Mouse (Mus musculus): ENCODE results near the gene Cmtm2a.
A peak's percentile ranks its signal among the peaks of the same experiment; 100 is the strongest.
"Not testable (repeated sequence)": the region's sequence is repeated elsewhere in the genome, so short reads cannot be mapped to it uniquely, and the experiment has no call there.

Gene Cmtm2a

GRCm38 (mm10) chr8:104293081-104293480 is at the start of gene Cmtm2a:
TSS of gene Cmtm2a (minus strand) at chr8:104293181.
- DNase-seq = not testable (repeated sequence)

- DNase-seq = no peak
Observed at GRCm38 (mm10) chr8:104342426-104342825, 49.4 kb upstream of the Cmtm2a start.

- DNase-seq = no peak
Observed at GRCm38 (mm10) chr8:104341678-104342077, 48.7 kb upstream of the Cmtm2a start.

- peak; percentile 87 for DNase-seq
Observed at GRCm38 (mm10) chr8:104341106-104341561, 48.2 kb upstream of the Cmtm2a start.

- DNase-seq = peak; percentile 88
Observed at GRCm38 (mm10) chr8:104340233-104341105, 47.5 kb upstream of the Cmtm2a start.

- no peak for DNase-seq
Observed at GRCm38 (mm10) chr8:104339983-104340232, 46.9 kb upstream of the Cmtm2a start.

GRCm38 (mm10) chr8:104339229-104339982 is 46.4 kb upstream of the Cmtm2a start, which contains the start of gene Cmtm3:
TSS of gene Cmtm3 (plus strand) at chr8:104339410.
- DNase-seq = peak; percentile 45

- DNase-seq = no peak
Observed at GRCm38 (mm10) chr8:104337890-104338289, 44.9 kb upstream of the Cmtm2a start.

- no peak for DNase-seq
Observed at GRCm38 (mm10) chr8:104336806-104337205, 43.8 kb upstream of the Cmtm2a start.

GRCm38 (mm10) chr8:104334196-104334595 is 41.2 kb upstream of the Cmtm2a start:
- peak; percentile 71 for DNase-seq

GRCm38 (mm10) chr8:104333786-104334185 is 40.8 kb upstream of the Cmtm2a start:
- peak; percentile 49 for DNase-seq

DNA sequence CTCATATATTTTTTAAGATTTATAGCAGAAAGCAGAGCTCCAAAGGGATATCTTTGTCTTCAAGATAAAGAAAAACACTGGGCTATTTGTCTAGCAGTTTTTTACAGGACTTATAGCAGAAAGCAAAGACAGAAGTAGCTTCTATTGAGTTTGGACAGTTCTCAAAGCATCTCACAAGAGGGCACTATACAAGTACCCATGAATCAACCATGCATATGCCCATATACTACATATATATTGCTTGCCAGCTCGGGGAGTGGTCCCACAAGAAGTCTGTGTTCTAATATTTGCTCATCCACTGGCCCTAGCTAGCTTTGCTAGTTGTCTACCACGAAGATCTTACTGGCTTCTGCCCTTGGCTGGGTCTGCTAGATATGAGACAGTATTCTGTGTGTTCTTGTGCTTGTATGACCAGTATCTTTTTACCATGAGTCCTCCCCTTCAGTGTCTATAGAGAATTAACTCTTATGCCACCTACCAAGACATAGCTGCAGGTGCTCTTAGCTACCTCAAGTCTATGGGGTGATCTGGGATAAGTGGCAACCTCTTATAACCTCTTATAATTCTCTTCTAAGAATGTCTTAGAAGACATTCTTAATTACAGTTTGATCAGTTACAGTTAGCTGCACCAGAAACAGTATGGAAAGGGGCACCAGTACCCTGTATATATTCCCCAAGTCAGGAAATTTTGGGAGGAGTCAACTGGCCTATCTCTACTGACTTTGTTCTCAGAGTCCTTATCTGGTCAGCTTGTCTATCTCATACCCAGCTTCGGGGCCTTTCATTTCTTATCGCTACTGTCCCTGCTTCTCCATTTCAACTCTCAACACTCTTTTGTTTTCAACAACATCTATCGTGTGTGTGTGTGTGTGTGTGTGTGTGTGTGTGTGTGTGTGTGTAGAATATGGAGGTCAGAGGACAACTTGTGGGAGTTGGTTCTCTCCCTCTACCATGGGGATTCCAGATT is 40.0 kb upstream of the Cmtm2a start:
- no peak for DNase-seq

DNA sequence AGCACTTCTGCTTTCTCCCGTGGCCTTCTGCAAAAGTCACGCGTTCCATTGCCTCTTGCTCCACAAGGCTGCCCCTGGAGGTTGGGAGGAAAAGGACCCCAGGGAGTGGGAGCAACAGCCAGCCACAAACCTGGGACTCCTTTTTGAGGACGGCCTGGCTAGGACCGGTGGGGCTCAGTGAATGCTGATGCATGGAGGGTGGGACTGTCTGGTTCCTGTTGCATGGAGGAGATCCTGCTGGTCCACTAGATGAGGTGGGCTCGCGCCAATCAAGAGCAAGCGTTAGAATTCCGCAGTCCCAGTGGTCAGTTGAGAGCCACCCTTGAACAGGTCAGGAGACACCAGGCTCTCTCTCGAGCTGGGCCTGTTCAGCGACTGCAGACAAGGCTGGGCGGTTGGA is 28.9 kb upstream of the Cmtm2a start, which contains the start of gene Cmtm2b:
Cmtm2b (plus strand) TSS at position 301 of the 400 bp plus-strand sequence.
- not testable (repeated sequence) for DNase-seq

DNA sequence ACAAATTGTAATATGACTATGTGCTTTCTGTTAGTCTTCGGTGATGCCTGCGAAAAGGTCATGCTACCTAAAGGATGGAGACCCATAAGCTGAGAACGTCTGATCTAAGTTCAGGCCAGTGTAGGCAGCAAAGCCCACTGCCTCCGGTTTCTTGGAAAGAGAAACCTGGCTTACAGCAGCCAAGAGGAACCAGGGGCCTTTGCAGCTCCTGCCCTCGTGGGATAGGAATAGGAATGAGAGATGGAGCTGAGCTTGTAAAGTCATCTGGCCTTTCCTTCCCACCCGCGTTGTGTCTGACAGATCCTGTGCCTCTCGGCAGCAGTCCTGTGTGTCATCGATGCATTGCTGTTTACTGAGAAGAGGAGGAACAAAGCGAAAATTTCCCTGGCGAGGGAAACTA is 28.3 kb upstream of the Cmtm2a start, which contains the start of gene Gm11020:
Gm11020 (plus strand) TSS at position 301 of the 400 bp plus-strand sequence.
- DNase-seq = not testable (repeated sequence)

DNA sequence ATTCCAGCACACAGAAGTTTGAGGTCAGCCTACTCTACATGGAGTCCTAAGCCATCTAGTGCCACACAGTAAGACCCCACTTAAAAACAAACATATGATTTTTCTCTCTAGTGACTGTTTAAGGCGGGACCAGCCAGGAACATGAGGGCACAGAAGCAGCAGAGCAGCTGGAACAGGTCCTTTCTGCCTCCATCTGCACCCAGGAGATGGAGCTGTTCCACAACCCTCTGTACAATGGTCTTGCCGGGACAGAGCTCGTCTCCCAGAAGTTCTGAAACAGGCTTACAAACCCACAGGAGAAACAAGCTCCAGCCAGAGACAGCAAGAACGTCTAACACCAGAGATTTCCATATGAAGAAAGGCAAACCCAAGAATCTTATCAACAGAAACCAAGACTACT is 20.3 kb upstream of the Cmtm2a start:
- DNase-seq = peak; percentile 63

DNA sequence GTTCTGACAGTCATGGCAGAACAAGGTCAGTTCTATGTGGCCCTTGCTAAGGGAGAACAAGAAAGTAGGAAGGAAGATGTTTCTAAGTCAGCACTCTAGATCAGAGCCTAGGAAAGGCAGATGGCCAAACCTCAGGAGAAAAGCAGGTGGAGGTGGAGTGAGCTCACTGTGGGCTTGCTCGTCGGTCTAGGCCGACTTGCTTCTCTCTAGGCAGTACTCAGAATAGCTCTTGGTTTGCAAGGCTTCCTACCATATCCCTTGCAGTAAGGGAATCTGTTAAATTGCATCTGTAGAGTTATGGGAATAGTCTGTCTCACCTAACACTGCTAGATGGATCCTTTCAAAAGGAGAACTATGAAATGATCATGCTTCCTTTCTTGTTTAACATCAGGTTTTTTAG is 19.0 kb upstream of the Cmtm2a start:
- not testable (repeated sequence) for DNase-seq

DNA sequence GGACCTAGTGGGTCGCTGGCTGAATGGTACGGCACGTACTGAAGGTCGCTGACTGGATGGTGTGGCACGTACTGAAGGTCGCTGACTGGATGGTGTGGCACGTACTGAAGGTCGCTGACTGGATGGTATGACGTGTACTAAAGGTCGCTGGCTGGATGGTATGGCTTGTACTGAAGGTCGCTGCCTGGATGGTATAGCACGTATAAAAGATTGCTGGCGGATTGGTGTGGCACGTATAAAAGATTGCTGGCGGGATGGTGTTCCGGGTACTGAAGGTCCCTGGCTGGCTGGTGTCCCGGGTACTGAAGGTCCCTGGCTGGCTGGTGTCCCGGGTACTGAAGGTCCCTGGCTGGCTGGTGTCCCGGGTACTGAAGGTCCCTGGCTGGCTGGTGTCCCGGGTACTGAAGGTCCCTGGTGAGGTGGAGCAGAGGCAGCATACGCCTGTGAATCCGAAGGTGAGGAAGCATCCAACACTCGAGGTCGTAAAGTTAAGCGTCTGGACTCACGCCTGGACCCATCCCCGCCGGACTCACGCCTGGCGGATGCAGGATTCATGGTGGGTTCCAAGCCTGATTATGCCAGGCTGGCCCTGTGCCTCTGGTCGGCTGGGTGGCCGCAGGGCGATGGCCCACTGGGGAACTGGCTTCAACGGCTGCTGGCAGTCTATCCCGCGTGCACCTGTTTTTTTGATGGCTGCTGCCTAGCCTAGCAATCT is 16.6 kb upstream of the Cmtm2a start, which contains the start of the genes Gm45711 and Cmtm1:
Gm45711 (minus strand) TSS at position 641 of the 715 bp plus-strand sequence.
Cmtm1 (minus strand) TSS at position 705 of the 715 bp plus-strand sequence.
- not testable (repeated sequence) for DNase-seq

- peak; percentile 7 for DNase-seq
Observed at GRCm38 (mm10) chr8:104308341-104308740, 15.4 kb upstream of the Cmtm2a start.

DNA sequence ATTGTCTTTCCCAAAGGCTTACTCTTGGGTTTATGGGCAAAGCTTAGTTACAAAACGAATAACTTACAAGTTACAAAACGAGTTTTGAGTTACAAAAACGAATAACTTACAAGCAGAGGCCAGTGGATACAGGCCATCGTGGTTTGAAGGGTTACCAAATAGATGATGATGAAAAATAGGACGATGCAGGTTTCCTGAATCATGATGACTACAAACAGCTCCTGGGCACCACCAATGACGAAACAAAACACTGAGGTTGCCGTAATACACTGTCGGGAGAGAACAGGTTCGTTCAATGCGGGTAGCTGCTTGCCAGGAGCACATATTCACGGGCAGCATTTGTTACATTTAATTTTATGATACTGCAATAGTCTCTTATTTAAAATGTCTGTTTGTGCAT is 12.0 kb upstream of the Cmtm2a start:
- DNase-seq = no peak

DNA sequence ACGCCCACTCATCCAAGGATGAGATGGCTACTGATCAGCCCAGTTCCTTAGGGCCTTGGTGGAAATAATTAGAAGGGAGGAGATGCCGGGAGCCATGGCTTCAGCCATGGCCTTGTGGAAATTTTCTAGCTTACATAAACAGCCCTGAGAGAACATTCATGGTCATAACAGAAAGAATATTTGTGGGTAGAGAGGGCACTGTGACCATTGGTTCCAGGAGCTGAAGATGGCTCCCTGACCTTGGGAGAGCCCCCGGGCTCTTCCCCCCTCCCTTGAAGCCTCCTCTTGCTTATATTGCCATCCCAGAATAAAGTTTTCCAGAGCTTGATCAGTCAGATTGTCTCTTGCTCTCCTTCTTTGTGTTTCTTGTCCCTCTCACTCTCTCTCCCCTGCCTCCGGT is 9.6 kb upstream of the Cmtm2a start:
- not testable (repeated sequence) for DNase-seq

- DNase-seq = not testable (repeated sequence)
Observed at GRCm38 (mm10) chr8:104301577-104301976, 8.6 kb upstream of the Cmtm2a start.

DNA sequence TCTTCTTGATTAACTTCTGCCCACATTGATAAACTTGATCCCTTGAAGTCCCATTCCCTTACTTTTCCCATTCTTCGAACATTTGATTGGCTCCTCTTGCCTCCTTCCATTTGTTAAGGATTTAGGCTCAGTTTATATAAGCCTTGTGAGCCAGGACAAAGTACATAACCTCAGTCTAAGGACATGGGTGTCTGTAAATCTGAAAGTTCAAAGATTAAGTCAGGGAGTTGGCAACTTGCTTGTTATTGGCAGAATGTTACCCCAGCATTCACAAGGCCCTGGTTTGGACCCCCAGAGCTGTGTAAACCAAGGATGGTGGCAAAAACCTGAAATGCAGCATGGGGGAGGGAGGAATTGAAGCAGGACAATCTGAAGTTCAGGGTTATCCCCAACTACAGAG is 1.4 kb upstream of the Cmtm2a start:
- no peak for DNase-seq
